Mouse (Mus musculus) intestine, embryonic 14.5 days (tissue): ENCODE results near the gene Lgals8. TPM values are rescaled to one million over a fixed set of nuclear protein-coding genes. Genes with fewer than 3 reads are reported as not detected.

Experiments
- ATAC-seq: fragments of 200-750 bp; cut with Nextera tagmentation; replicated peaks from 2 replicates; pipeline ENCODE4 v1.8.0; 2017; ENCODE audit warnings: low read depth, moderate number of reproducible peaks, moderate TSS enrichment, moderate library complexity; ENCODE audit not compliant: low FRiP score, low TSS enrichment
- DNase-seq: peaks from one replicate; pipeline ENCODE4 v3.0.0-alpha.2; 2018; ENCODE audit warnings: low spot score
- H3K27ac ChIP-seq: fragments of 300-500 bp; sonication (generic); 2 replicates; pipeline ENCODE4 v1.5.1; 2014; ENCODE audit warnings: low read depth, mild to moderate bottlenecking, control low read depth
- H3K27me3 ChIP-seq: fragments of 300-500 bp; sonication (generic); replicated peaks from 2 replicates; pipeline ENCODE4 v1.6.1; 2014; ENCODE audit warnings: low read length, control low read depth; ENCODE audit not compliant: control insufficient read depth, insufficient read depth
- H3K36me3 ChIP-seq: fragments of 300-500 bp; sonication (generic); 2 replicates; pipeline ENCODE4 v1.6.1; 2014; ENCODE audit warnings: low read length, control low read depth; ENCODE audit not compliant: control insufficient read depth, insufficient read depth
- H3K4me1 ChIP-seq: fragments of 300-500 bp; sonication (generic); replicated peaks from 2 replicates; pipeline ENCODE4 v1.6.1; 2014; ENCODE audit warnings: low read length, control low read depth, mixed read lengths; ENCODE audit not compliant: control insufficient read depth, insufficient read depth
- H3K4me2 ChIP-seq: fragments of 300-500 bp; sonication (generic); 2 replicates; pipeline ENCODE4 v1.6.1; 2014; ENCODE audit warnings: low read length
- H3K4me3 ChIP-seq: fragments of 300-500 bp; sonication (generic); 2 replicates; pipeline ENCODE4 v1.5.1; 2014; ENCODE audit warnings: low read depth, low read length, control low read depth, mixed read lengths
- H3K9ac ChIP-seq: fragments of 300-500 bp; sonication (generic); 2 replicates; pipeline ENCODE4 v1.6.1; 2014; ENCODE audit warnings: mild to moderate bottlenecking, low read length
- H3K9me3 ChIP-seq: fragments of 300-500 bp; sonication (generic); 2 replicates; pipeline ENCODE4 v1.6.1; 2016; ENCODE audit warnings: low read length, control low read depth; ENCODE audit not compliant: control insufficient read depth
- WGBS: fragments of 180-500 bp; shearing (Covaris S2); extraction: QIAGEN DNeasy Blood & Tissue Kit; methylation state at CpG from one replicate; pipeline ENCODE4 v1.1.7; 2014; 5-methylcytosine and 5-hydroxymethylcytosine counted together
- polyA plus RNA-seq: library from polyadenylated mRNA; unstranded; fragments of >200 nt; fragmentation: Nextera tagmentation; extraction: Ambion mirVana; gene quantifications from 2 replicates; pipeline ENCODE4 v1.2.1, GENCODE M21; 2014

Lgals8 gene
- polyA plus RNA-seq, 1 experiment from 2014 or later, result 28.2 TPM

GRCm38 (mm10) chr13:12408343-12409066 lies 56.2 kb downstream of the Lgals8 start:
- no peak overlapping the region for H3K4me2 ChIP-seq
- WGBS, result 94% methylated on average over 9 of the region's 9 CpGs
- no peaks in the 10 kb centered on the region for H3K9me3 ChIP-seq
- no peak for DNase-seq
- H3K27me3 ChIP-seq, result no peaks in the 10 kb centered on the region
- peaks cover 70% of the 10 kb centered on the region for H3K36me3 ChIP-seq
- no peak overlapping the region for H3K9ac ChIP-seq
- H3K4me3 ChIP-seq, result no peak overlapping the region
- no peak for ATAC-seq
- H3K4me1 ChIP-seq, result no peaks in the 10 kb centered on the region
- H3K27ac ChIP-seq, result no peak overlapping the region

GRCm38 (mm10) chr13:12395571-12395970 lies 69.2 kb downstream of the Lgals8 start:
- 0% methylated on average over 23 of the region's 23 CpGs for WGBS
- H3K9ac ChIP-seq, result peak overlapping the region; percentile 66
- ATAC-seq, result peak; percentile 8

GRCm38 (mm10) chr13:12394609-12395505 lies 69.9 kb downstream of the Lgals8 start, which contains the start of gene Heatr1:
Gene Heatr1, plus strand, starts transcription at chr13:12395027.
- Histone ChIP-seq H3K4me3 (peak within 1 kb of the TSS; percentile 91), H3K27ac (peak within 1 kb of the TSS; percentile 51; the same call in 1 of the 2 replicates), H3K4me2 (peak within 1 kb of the TSS; percentile 86), H3K27me3 (0 out of 2 replicates have a peak, but pooled peaks cover 4% of the 10 kb centered on the region), H3K9me3 (no peaks in the 10 kb centered on the region), H3K4me1 (peaks cover 7% of the 10 kb centered on the region), H3K9ac (peak within 1 kb of the TSS; percentile 66), H3K36me3 (peaks cover 26% of the 10 kb centered on the region)
- ATAC-seq (peak; percentile 98), DNase-seq (peak; percentile 96)
- WGBS, result under 1% methylated on average over 43 of the region's 43 CpGs

More at GRCm38 (mm10) chr13:12395571-12395970, 69.2 kb downstream of the Lgals8 start:
- H3K4me3 ChIP-seq, result peak overlapping the region; percentile 91
- H3K4me1 ChIP-seq, result peaks cover 7% of the 10 kb centered on the region
- H3K9me3 ChIP-seq, result no peaks in the 10 kb centered on the region
- no peak for DNase-seq
- H3K27ac ChIP-seq, result no peak overlapping the region
- H3K4me2 ChIP-seq, result peak overlapping the region; percentile 86
- 0 out of 2 replicates have a peak, but pooled peaks cover 4% of the 10 kb centered on the region for H3K27me3 ChIP-seq
- peaks cover 26% of the 10 kb centered on the region for H3K36me3 ChIP-seq

Other genes with a start within 250 kb of the Lgals8 start
- gene Mtr, start 206.8 kb downstream of the Lgals8 start, polyA plus RNA-seq, result 15.2 and 16.7 TPM in 2 replicates
- 0.34 and 0.39 TPM in 2 replicates for gene Actn2, start 124.2 kb downstream of the Lgals8 start, polyA plus RNA-seq
- gene Heatr1, start 69.9 kb downstream of the Lgals8 start, polyA plus RNA-seq, result 31.1 and 34.6 TPM in 2 replicates
- 0.75 and 1.5 TPM in 2 replicates for gene Edaradd, start 55.5 kb upstream of the Lgals8 start, polyA plus RNA-seq
- 5.7 and 6.7 TPM in 2 replicates for gene Ero1lb, start 100.9 kb upstream of the Lgals8 start, polyA plus RNA-seq